Mouse (Mus musculus) testis, adult 2 months (tissue): Measurements from ENCODE around the gene Sh2b3.

Experiments
- CTCF ChIP-seq: fragments of 200-500 bp; IDR thresholded peaks from 2 replicates; pipeline ENCODE4 v1.5.1; 2012; ENCODE audit warnings: low read depth, mild to moderate bottlenecking, inconsistent platforms, low read length, moderate library complexity; ENCODE audit not compliant: control insufficient read depth, insufficient read depth, insufficient replicate concordance
- POLR2A ChIP-seq: fragments of 200-500 bp; IDR thresholded peaks from 2 replicates; pipeline ENCODE4 v1.6.1; 2012; ENCODE audit warnings: low read depth, mild to moderate bottlenecking, inconsistent platforms, low read length, moderate library complexity; ENCODE audit not compliant: control insufficient read depth

- no peak for TF ChIP-seq CTCF
- peak; percentile 15; the same call in 1 of the 2 replicates for TF ChIP-seq POLR2A
These were observed 19.0 kb downstream of the Sh2b3 start for GRCm38 (mm10) chr5:121818401-121818800.
